Mouse (Mus musculus): ENCODE data around the gene Gm14226.
"Not testable (repeated sequence)": the region's sequence is repeated elsewhere in the genome, so short reads cannot be mapped to it uniquely, and the experiment has no call there.

Gm14226 gene

GRCm38 (mm10) chr2:155047452-155048178 lies 29.5 kb downstream of the Gm14226 start:
- DNase-seq (ENCODE audit: low spot score in 2 of 2) = no peak

DNA sequence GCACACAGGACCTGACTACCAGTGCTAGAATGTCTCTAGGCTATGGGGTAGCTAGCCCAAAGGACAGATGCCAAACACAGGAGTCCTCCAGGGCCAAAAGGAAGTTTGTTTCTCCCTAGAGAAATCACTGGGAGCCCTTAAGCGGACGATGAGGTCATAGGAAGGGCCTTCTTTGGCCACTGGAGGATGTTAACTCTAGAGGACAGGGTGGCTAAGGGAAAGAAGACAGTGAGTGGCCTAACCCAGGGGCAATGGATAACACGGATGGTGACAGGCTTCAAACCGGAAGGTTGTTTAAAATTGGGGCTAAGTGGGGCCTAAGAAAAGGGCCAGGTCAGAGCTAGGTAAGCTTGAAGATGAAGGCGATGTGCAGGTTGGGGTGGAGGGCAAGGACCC lies 32.0 kb downstream of the Gm14226 start:
- DNase-seq (ENCODE audit: low spot score in 2 of 2) = no peak

GRCm38 (mm10) chr2:155050504-155051236 lies 32.6 kb downstream of the Gm14226 start:
- DNase-seq (ENCODE audit: low spot score in 2 of 2) = peak; percentile 60 to 91

GRCm38 (mm10) chr2:155051622-155052351 lies 33.7 kb downstream of the Gm14226 start:
- no peak for DNase-seq (ENCODE audit: low spot score in 2 of 2)

DNA sequence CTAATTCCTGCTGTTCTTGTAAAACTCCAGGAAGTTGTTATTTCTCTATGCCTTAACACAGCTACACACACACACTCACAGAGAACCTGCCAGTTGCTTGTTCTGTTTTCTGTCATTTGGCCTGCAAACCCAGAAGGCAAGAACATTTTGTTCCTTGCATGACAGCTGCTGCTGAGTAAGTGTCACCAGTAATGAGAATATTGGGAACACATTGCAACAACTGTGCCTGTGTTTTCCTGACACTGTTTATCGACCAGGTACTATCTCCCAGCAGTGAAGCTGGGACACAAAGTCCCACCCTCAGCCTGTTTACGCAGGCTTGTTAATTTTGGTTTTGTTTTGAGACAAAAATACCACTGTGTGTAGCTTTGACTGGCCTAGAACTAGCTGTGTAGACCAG lies 34.6 kb downstream of the Gm14226 start:
- DNase-seq (ENCODE audit: low spot score in 2 of 2) = no peak

DNA sequence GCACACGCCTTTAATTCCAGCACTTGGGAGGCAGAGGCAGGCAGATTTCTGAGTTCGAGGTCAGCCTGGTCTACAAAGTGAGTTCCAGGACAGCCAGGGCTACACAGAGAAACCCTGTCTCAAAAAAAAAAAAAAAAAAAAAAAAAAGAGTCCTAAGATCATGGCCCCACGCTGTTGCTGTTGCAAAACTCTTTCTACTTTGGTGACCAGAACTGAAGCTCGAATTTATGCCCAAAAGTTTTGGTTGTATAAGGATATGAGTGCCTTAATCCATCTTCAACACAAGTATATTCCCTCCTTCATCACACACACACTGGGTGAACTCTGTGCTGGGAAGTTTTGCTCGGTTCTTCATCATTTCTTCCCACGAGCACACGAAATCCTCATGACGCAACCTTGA lies 35.4 kb downstream of the Gm14226 start:
- DNase-seq (ENCODE audit: low spot score in 2 of 2) = not testable (repeated sequence)

- DNase-seq (ENCODE audit: low spot score in 2 of 2) = no peak
These were observed 36.6 kb downstream of the Gm14226 start for GRCm38 (mm10) chr2:155054672-155055071.

- no peak for DNase-seq (ENCODE audit: low spot score in 2 of 2)
These were observed 38.1 kb downstream of the Gm14226 start for GRCm38 (mm10) chr2:155056076-155056578.

DNA sequence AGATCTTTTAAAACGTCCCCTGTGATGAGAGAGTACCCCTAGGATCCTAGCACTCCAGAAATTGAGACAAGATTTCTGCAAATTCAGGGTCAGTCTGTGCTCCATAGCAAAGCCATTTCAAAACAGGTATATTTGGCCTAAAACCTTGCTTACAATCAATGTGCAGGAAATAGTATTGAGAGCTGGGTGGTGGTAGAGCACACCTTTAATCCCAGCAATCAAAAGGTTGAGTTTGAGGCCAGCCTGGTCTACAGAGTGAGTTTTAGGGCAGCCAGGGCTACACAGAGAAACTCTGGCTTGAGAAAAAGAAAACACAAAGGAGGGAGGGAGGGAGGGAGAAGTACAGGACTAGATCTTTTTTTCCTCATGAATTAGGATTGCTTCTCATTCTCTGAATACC lies 39.3 kb downstream of the Gm14226 start:
- DNase-seq (ENCODE audit: low spot score in 2 of 2) = no peak

DNA sequence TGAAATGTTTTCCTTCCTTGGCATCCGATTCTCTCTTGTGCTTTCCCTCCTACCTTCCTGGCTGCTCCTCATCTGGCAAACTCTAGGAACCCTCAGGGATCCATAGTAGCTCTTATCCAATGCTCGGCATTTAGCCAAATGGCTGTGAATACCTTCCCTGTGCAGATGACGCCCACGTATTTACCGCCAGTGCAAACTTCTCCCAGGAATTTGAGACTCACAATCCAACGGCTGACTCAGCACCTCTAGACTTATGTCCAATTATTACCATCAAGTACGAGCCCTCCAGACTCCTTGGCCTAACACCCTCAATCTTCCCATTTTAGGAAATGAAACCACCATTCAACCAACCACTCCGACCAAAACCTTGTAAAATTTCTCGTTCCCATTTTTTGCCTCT lies 53.0 kb downstream of the Gm14226 start:
- DNase-seq (ENCODE audit: low spot score in 2 of 2) = peak in 1 of 2 experiments; percentile 13

DNA sequence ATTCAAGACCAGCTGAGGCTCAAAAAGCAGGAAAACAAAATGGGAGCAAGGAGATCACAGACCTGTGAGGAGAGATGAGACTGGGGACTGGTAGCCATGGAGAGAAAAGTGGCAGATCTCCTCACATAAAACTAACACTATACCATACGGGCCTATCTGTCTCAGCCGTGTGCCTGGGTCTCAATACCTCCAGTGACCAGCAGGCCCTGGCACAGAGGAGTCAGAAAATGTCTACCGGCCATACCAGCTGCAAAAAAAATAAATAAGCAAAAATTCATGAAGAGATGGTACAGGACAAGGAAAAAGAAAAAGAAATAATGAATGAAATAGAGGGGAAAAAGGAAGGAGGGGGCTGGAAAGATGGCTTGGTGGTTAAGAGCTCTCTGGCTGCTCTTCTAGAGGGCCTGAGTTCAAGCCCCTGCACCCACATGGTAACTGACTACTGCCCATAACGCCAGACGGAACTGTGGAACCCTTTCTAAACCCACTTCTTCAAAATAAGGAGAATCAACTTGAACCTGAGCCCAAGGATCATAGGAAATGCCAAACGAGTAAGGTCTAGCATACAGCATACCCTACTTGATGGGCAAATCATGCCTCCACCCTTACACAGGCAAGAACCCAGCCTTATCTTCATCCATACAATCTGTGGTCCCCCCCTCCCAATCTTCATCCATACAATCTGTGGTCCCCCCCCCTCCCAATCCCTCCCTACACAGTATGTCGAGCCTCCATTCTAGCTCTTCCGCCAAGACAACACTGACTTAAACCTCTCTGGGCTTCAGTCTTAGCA lies 54.5 kb downstream of the Gm14226 start:
- DNase-seq (ENCODE audit: low spot score in 2 of 2) = no peak

- no peak for DNase-seq (ENCODE audit: low spot score in 2 of 2)
These were observed 55.3 kb downstream of the Gm14226 start for GRCm38 (mm10) chr2:155073347-155073746.

DNA sequence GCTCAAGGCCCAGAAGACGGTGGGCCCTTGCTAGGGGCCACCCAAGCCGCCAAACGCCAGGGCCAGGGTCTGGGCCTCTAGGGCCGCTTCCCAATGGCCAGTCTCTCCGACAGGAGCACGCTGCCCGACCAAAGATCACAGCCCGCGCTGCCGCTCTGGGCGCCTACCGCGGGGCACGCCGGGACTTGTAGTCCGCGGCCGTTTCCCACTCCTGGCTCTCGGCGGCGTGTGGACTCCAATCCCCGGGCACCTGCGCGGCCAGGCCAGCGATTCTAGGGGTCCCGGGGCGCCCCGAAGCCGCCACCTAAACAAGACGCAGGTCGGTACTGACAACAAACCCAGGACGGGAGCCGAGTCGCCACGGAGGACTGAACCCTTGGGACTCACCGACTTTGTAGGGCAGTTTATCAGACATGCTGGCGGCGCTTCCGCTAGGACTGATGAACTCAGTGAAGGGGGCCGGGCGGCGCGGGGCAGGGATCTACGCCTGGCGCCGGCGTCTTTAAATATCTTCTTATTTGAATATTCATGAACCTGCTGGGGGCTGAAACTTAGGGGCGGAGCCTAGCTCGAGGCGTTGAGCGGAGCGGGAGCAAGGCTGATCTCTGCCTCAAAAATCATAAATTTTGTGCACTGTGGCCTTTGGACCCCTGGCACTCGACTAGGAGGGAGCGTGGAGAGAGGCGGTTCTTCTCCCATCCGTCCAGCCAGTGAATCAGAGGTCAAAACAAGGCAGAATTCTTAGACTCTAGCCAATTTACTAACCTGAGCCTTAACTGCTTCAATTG lies 56.1 kb downstream of the Gm14226 start, which contains the start of gene Ahcy:
Ahcy (minus strand) TSS at position 520 of the 788 bp plus-strand sequence.
- DNase-seq (ENCODE audit: low spot score in 2 of 2) = peak; percentile 73 to 89

- DNase-seq (ENCODE audit: low spot score in 2 of 2) = peak in 1 of 2 experiments; percentile 33
These were observed 56.8 kb downstream of the Gm14226 start for GRCm38 (mm10) chr2:155074766-155075330.

DNA sequence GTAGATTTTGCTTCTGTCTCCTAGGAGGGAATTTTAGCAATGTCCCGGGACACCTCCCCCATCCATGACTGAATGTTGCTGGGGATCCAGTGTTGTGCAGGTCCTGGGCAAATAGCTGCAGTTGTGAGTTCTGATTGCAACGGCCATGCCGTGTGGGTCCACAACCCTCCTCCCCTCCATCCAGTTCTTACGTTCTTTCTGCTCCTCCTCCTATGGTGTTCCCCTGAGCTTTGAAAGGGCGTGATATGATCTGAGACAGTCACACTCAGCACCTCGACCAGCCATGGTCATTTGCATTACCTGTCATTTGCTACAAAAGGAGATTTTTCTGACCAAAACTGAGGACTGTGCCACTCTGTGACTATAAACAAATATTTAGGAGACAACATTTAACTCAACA lies 57.6 kb downstream of the Gm14226 start:
- no peak for DNase-seq (ENCODE audit: low spot score in 2 of 2)

All from left cerebral cortex, adult 9 months (tissue).